Mouse (Mus musculus) embryonic facial prominence, embryonic 11.5 days (tissue): ENCODE data around the gene Pram1. TPM values are rescaled to one million over a fixed set of nuclear protein-coding genes. Genes with fewer than 3 reads are reported as not detected.
A peak's percentile ranks its signal among the peaks of the same experiment; 100 is the strongest.
"Not testable (repeated sequence)": the region's sequence is repeated elsewhere in the genome, so short reads cannot be mapped to it uniquely, and the experiment has no call there.

Experiments used
- ATAC-seq: fragments of 200-750 bp; cut with Nextera tagmentation; replicated peaks from 2 replicates; pipeline ENCODE4 v1.8.0; 2017; ENCODE audit warnings: low read depth; ENCODE audit not compliant: insufficient number of reproducible peaks, low FRiP score, low TSS enrichment
- DNase-seq: peaks from one replicate; pipeline ENCODE4 v3.0.0-alpha.2; 2015; ENCODE audit warnings: low spot score
- H3K27ac ChIP-seq: fragments of 300-500 bp; sonication (generic); replicated peaks from 2 replicates; pipeline ENCODE4 v1.5.1; 2014; ENCODE audit warnings: mild to moderate bottlenecking, low read depth, low read length, control low read depth
- H3K27me3 ChIP-seq: fragments of 300-500 bp; sonication (generic); 2 replicates; pipeline ENCODE4 v1.6.1; 2014; ENCODE audit warnings: mild to moderate bottlenecking, low read length, moderate library complexity, mixed read lengths; ENCODE audit not compliant: control insufficient read depth, insufficient read depth
- H3K36me3 ChIP-seq: fragments of 300-500 bp; sonication (generic); replicated peaks from 2 replicates; pipeline ENCODE4 v1.6.1; 2014; ENCODE audit warnings: low read depth, mild to moderate bottlenecking, low read length, moderate library complexity, mixed read lengths; ENCODE audit not compliant: control insufficient read depth, insufficient read depth
- H3K4me1 ChIP-seq: fragments of 300-500 bp; sonication (generic); 2 replicates; pipeline ENCODE4 v1.6.1; 2014; ENCODE audit warnings: low read length, mixed read lengths; ENCODE audit not compliant: control insufficient read depth, insufficient read depth
- H3K4me2 ChIP-seq: fragments of 300-500 bp; sonication (generic); 2 replicates; pipeline ENCODE4 v1.6.1; 2014; ENCODE audit warnings: low read depth, mild to moderate bottlenecking, control low read depth, low read length, moderate library complexity
- H3K4me3 ChIP-seq: fragments of 300-500 bp; sonication (generic); 2 replicates; pipeline ENCODE4 v1.5.1; 2014; ENCODE audit warnings: low read depth, low read length, control low read depth
- H3K9ac ChIP-seq: fragments of 300-500 bp; sonication (generic); replicated peaks from 2 replicates; pipeline ENCODE4 v1.6.1; 2014; ENCODE audit warnings: mild to moderate bottlenecking, control low read depth, low read length
- H3K9me3 ChIP-seq: fragments of 300-500 bp; sonication (generic); replicated peaks from 2 replicates; pipeline ENCODE4 v1.6.1; 2016; ENCODE audit warnings: mild to moderate bottlenecking, low read length, inconsistent platforms, mixed read lengths; ENCODE audit not compliant: control insufficient read depth
- WGBS: fragments of 180-500 bp; shearing (Covaris S2); extraction: QIAGEN DNeasy Blood & Tissue Kit; methylation state at CpG from one replicate; pipeline ENCODE4 v1.1.7; 2014; 5-methylcytosine and 5-hydroxymethylcytosine counted together
- polyA plus RNA-seq: library from polyadenylated mRNA; unstranded; fragments of >200 nt; fragmentation: Nextera tagmentation; extraction: Ambion mirVana; gene quantifications from 2 replicates; pipeline ENCODE4 v1.2.1, GENCODE M21; 2014

Gene Pram1
- polyA plus RNA-seq, 1 experiment from 2014 or later: 0.32 TPM

GRCm38 (mm10) chr17:33613726-33614125 lies 24.1 kb upstream of the Pram1 start:
- not testable (repeated sequence) for H3K27ac ChIP-seq
- WGBS: 88% methylated on average over 5 of the region's 5 CpGs

GRCm38 (mm10) chr17:33627281-33627680 lies 10.6 kb upstream of the Pram1 start:
- 91% methylated on average over 3 of the region's 3 CpGs for WGBS
- no peaks in the 10 kb centered on the region for H3K27me3 ChIP-seq
- H3K27ac ChIP-seq: no peak overlapping the region
- ATAC-seq (no peak), DNase-seq (no peak)
- H3K9me3 ChIP-seq: no peaks in the 10 kb centered on the region
- H3K9ac ChIP-seq: no peak overlapping the region
- H3K4me1 ChIP-seq: no peaks in the 10 kb centered on the region; the same call in 1 of the 2 replicates
- no peak overlapping the region for H3K4me2 ChIP-seq
- H3K4me3 ChIP-seq: no peak overlapping the region
- peaks cover 3% of the 10 kb centered on the region; the same call in 1 of the 2 replicates for H3K36me3 ChIP-seq

More at GRCm38 (mm10) chr17:33613726-33614125, 24.1 kb upstream of the Pram1 start:
- DNase-seq, H3K27me3 ChIP-seq, H3K9ac ChIP-seq, ATAC-seq, H3K4me1 ChIP-seq, H3K36me3 ChIP-seq, H3K4me3 ChIP-seq, H3K4me2 ChIP-seq, H3K9me3 ChIP-seq: not testable (repeated sequence)

- Histone ChIP-seq H3K4me3 (peak within 1 kb of the TSS; percentile 66), H3K9me3 (no peaks in the 10 kb centered on the region), H3K4me1 (no peaks in the 10 kb centered on the region; the same call in 1 of the 2 replicates), H3K36me3 (peaks cover 3% of the 10 kb centered on the region; the same call in 1 of the 2 replicates), H3K4me2 (peak within 1 kb of the TSS; percentile 65), H3K27ac (peak within 1 kb of the TSS; percentile 96), H3K27me3 (no peaks in the 10 kb centered on the region), H3K9ac (peak within 1 kb of the TSS; percentile 90)
- DNase-seq (peak; percentile 98), ATAC-seq (peak; percentile 91)
- 3% methylated on average over 33 of the region's 35 CpGs for WGBS
These were observed 9.0 kb upstream of the Pram1 start, which contains the start of gene Zfp414 for GRCm38 (mm10) chr17:33628621-33629486. Gene Zfp414 (plus strand): TSS chr17:33629090.

- peak overlapping the region; percentile 96 for H3K27ac ChIP-seq
- H3K4me2 ChIP-seq: peak overlapping the region; percentile 65
- ATAC-seq (0 out of 2 replicates have a peak, but pooled peaks have one; percentile 2), DNase-seq (no peak)
- no peaks in the 10 kb centered on the region for H3K9me3 ChIP-seq
- H3K27me3 ChIP-seq: no peaks in the 10 kb centered on the region
- 75% methylated on average over 12 of the region's 12 CpGs for WGBS
- H3K9ac ChIP-seq: peak overlapping the region; percentile 90
- H3K36me3 ChIP-seq: peaks cover 3% of the 10 kb centered on the region; the same call in 1 of the 2 replicates
- H3K4me3 ChIP-seq: peak overlapping the region; percentile 66
- no peaks in the 10 kb centered on the region; the same call in 1 of the 2 replicates for H3K4me1 ChIP-seq
These were observed 8.2 kb upstream of the Pram1 start for GRCm38 (mm10) chr17:33629487-33630125.

- WGBS: 87% methylated on average over 13 of the region's 13 CpGs
- Histone ChIP-seq H3K4me1 (no peaks in the 10 kb centered on the region; the same call in 1 of the 2 replicates), H3K36me3 (peaks cover 3% of the 10 kb centered on the region; the same call in 1 of the 2 replicates), H3K27ac (no peak overlapping the region), H3K9me3 (no peaks in the 10 kb centered on the region), H3K4me2 (no peak overlapping the region), H3K9ac (no peak overlapping the region), H3K27me3 (no peaks in the 10 kb centered on the region), H3K4me3 (no peak overlapping the region; the same call in 1 of the 2 replicates)
- no peak for DNase-seq
- no peak for ATAC-seq
These were observed 7.5 kb upstream of the Pram1 start for GRCm38 (mm10) chr17:33630171-33630895.

- DNase-seq (no peak), ATAC-seq (no peak)
These were observed 6.6 kb upstream of the Pram1 start for GRCm38 (mm10) chr17:33631236-33631635.

GRCm38 (mm10) chr17:33631796-33632195 lies 6.1 kb upstream of the Pram1 start:
- ATAC-seq: no peak
- no peaks in the 10 kb centered on the region for H3K9me3 ChIP-seq
- DNase-seq: no peak
- H3K27me3 ChIP-seq: no peaks in the 10 kb centered on the region
- no peak overlapping the region for H3K9ac ChIP-seq
- H3K36me3 ChIP-seq: peaks cover 3% of the 10 kb centered on the region; the same call in 1 of the 2 replicates
- H3K4me1 ChIP-seq: no peaks in the 10 kb centered on the region; the same call in 1 of the 2 replicates
- H3K4me3 ChIP-seq: no peak overlapping the region
- 89% methylated on average over 5 of the region's 5 CpGs for WGBS
- no peak overlapping the region for H3K4me2 ChIP-seq
- no peak overlapping the region for H3K27ac ChIP-seq

More at GRCm38 (mm10) chr17:33631236-33631635, 6.6 kb upstream of the Pram1 start:
- Histone ChIP-seq H3K27me3 (no peaks in the 10 kb centered on the region), H3K4me3 (no peak overlapping the region), H3K9me3 (no peaks in the 10 kb centered on the region), H3K36me3 (peaks cover 3% of the 10 kb centered on the region; the same call in 1 of the 2 replicates), H3K4me2 (no peak overlapping the region), H3K9ac (no peak overlapping the region), H3K27ac (no peak overlapping the region), H3K4me1 (no peaks in the 10 kb centered on the region; the same call in 1 of the 2 replicates)
- 94% methylated on average over 9 of the region's 9 CpGs for WGBS
